Mouse (Mus musculus): ENCODE measurements at regions not wholly inside any gene's neighbourhood (a gene's known extent, or its start where the extent isn't known, plus 50 kb on each side); places are given as distances from the start of the nearest gene placed in this dataset.

- TF ChIP-seq TAL1 (IDR thresholded peaks at IDR 0.05; ENCODE audit: low read length), result no peak
- no peak for TF ChIP-seq GATA1 (IDR thresholded peaks at IDR 0.05; ENCODE audit: low read length)
These were observed 100.1 kb upstream of the Prdm1 start for GRCm38 (mm10) chr10:44628387-44628786.
